Mouse (Mus musculus) lung, postnatal 14 days (tissue): ENCODE results near the gene Lacc1.
A peak's percentile ranks its signal among the peaks of the same experiment; 100 is the strongest.
"Not testable (repeated sequence)": the region's sequence is repeated elsewhere in the genome, so short reads cannot be mapped to it uniquely, and the experiment has no call there.

Experiments used
- DNase-seq: peaks from one replicate; pipeline ENCODE4 v3.0.0; 2021

The Lacc1 gene

DNA sequence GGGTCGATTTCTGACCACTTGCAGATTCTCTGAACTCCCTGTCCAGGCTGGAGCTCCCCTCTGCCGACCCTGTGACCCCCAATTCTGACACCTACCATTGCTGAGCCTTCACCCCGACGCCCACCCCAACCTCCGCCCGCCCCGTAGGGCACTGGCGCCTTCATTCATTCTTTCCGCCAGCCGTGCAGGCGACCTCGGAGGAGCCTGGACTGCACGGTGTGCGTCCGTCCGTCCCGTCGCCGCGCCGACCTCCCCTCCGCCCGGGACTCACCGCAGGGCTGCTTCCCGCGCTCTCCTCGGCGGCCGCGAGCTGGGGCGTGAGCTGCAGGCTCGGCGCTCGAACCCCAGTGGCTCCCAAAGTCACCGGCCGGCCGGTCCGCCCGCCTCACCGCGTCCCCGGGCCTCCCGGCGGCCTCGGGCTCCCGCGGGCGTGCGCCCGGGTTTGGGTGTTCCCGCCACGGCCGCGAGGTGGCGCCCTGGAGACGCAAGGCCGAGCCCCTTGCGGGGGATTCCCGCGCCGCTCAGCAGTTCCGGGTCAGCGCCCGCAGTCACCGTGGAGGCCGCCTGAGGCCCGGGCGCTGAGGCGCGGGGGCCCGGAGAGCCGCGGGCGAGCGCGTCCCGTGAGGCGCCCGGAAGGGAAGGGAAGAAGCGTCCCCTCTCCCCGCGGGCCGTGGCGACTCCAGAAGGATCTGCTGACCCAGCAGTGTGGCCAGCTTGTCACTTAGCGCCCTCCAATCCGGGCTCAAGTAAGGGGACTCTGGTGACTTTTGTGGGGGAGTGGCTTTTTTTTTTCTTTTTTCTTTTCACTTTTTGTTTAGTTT is at the start of gene Lacc1, which contains the start of gene Ccdc122:
Lacc1 (minus strand) TSS at position 679 of the 821 bp plus-strand sequence.
Ccdc122 (plus strand) TSS at position 547 of the 821 bp plus-strand sequence.
- peak; percentile 87 for DNase-seq

DNA sequence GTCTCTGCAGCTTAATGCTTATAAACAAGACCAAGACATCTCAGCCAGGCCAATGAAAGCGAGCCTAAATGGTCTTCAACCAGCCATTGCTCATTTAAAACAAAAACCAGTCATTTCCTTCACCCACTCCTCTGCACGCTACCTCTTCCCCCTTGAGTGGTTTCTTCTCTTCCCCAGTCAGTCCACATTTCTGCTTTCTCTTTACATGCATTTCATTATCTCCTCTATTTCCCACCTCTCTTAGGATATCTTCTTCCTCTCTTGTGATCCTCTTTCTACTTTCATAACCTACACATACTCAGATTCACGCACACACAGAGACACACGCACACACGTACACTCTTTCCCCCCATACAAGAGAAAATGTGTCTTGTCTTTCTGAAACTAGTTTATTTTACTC is 44.5 kb upstream of the Lacc1 start:
- no peak for DNase-seq

DNA sequence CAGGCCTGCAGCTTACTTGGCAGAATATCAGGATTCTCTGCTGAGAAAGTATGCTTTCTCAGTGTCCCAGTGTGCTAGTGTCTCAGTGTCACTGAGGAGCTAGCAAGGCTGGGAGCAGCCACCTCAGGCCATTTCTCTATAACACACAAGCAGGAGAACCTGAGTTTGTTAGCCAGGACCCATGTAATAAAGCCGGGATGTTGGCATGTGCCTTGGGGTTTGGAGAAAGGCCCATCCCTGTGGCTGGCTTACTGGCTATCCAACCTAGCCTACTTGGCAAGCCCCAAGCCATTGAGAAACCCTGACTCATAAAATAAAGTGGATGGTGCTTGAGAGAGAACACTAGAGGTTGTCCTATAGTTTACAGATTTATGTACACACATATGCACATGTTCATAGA is 32.7 kb upstream of the Lacc1 start:
- DNase-seq = no peak

DNA sequence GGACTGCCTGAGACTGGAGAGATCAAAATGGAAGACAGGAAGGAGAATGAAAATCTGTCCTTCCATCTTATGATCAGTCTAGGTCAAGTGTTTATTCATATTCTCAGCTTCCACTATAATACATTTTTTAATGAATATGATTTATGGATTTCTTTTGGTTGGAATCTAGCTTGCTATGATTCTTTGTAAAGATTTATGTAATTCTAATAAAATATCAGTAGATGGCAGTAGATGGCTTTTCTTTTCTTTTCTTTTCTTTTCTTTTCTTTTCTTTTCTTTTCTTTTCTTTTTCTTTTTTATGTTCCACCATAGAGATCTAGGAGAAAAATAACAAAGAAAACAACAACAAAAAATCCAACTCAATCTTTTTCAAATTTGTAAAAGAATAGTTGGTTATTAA is 16.6 kb upstream of the Lacc1 start:
- DNase-seq = no peak

DNA sequence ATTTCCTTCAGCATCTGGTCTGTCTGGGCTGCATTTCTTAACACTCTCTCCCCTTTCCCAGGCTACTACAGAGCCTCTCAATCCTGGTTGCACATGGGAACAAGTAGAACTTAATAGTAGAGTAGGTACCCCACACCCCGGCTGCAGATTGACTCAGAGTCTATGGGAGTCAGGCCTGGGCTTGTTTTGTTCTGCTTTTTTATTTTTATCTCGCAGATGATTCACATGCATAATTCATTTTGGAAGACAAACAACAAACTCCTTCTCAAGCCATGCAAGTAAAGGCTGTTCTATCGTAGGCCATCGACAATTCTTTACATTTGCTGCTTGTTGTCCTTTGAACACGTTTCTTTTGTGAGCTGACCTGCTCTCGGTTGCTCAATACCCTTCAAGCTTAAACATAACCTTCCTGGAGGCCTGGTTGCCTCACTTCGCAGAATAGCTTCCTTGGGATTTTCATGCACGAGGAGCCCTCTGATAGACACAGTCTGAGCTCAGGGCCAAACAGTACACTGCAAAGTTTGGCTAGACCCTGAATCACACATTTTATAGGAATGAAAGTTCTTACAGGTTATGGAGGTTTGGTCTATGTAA is 1.2 kb upstream of the Lacc1 start:
- no peak for DNase-seq

DNA sequence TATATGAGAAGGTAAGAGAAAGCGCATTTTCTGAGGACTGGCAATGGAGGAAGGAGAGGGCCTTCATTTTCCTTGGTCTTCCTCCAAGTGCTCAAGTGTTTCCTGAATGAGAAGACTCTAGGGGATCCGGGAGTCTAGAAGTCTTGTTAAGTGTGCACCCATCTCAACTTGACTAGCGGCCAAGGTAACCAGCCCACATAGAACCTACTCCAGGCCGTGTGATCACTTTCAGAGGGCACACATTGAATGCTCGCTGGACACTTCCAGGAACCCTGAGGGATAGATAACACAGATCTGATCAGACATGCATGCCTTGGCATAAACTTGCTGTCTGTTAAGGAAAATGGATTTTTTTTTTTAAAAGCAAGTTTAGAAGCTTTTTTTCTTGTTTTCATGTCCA is 626 bp upstream of the Lacc1 start:
- DNase-seq = no peak

DNA sequence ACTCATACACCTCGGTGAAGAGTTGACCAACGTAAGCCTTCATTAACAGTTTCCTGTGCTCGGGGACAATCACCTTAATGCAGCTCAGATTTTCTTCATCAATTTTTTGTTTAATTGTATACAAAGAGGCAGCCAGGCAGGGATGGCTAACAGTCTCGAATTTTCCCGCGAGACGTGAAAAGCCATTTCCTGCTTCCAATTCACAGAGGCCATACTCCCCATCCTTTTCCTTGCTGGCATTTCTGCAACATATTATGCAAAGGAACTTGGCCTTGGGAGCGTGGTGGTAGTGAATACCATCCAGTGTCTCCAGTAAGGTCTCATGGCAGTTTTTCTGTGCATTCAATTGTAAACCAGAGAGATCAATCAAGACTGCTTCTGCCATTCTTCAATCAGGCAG is 1.7 kb downstream of the Lacc1 start:
- no peak for DNase-seq

DNA sequence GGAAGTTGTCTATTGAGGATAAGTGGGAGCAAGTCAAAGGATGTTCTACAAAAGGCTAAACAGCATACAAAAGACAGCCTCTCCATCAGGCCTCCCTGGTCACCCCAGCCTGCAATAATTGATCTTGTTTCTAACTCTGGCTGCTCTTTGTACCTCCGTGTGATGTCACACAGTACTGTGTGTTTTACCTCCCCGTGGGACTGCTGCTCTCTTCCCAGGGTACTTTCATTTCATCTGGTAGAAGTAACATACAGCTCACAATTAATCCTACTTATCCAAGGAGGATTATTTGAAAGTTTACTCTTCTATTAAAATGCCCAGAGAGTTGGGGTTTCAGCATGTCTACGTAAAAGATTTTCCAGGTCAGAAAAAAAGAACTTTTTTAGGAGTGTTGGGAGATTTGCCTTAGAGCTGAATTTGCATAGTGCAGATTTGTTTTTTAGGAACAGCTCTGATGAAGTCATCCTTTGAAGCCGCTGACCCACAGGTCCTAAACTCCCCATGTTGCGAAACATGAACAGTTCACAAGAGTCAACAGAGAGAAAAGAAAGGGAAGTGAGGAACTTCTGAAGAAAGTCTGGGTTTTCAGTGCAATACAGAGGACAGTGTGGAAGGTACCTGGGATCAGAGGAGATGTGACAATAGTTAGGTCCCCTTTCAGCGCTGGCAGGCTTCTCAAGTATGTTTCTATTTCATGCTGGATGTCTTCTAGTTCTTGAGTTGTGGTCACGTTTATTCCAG is 2.4 kb downstream of the Lacc1 start:
- DNase-seq = no peak

DNA sequence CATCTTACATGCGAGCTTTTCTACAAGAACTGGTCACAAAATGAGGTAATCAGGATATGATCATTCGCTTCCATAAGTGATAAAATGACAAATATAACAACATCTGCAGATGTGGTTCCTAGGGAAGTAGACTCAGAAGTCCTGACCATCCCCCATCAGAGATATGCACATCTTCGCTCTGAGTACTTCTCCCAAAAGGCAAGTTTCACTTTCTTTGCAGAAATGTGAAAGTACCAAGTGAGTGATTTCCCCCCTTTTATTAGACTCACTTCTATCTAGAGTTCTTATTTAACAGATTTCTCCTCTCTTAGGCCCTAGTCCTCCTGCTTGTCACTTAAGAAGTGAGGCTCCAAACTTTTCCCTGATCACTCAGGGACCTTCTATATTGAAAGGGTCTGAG is 3.3 kb downstream of the Lacc1 start:
- DNase-seq = no peak

DNA sequence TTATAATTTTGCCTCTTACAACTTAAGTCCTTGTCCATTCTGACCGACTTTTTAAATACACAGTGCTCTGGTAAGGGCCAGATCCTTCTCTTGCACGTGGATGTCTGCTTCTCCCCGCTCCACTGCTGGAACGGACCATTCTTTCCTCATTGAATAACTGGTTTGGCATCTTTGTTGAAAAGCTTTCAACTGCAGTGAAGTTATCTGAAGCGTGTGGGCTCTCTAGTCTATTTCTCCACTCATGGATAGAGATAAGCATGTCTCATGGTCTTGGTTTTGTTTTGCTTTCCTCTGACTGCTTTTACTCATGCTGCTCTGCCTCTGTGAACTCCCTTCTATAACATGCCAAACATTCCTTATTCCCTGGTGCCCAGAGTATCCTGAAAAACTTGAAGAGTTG is 4.3 kb downstream of the Lacc1 start:
- no peak for DNase-seq

DNA sequence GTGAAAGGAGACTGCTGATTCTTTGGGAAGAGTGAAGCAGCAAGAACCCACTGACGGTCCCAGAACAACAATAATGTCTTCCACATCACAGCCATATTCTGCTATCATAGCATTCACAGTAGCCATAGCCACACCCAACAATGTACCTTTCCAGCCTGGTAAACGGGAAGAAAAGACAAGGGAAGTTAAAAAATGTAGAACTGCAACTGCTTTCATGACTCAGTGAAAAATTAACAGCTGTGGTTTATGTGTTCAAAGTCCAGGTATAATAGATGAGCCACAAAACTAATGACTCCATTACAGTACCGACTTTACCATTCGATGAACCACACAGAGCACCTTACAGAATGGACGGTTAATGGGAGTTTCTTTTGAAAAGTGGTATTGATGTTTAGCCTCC is 5.9 kb downstream of the Lacc1 start:
- DNase-seq = no peak

DNA sequence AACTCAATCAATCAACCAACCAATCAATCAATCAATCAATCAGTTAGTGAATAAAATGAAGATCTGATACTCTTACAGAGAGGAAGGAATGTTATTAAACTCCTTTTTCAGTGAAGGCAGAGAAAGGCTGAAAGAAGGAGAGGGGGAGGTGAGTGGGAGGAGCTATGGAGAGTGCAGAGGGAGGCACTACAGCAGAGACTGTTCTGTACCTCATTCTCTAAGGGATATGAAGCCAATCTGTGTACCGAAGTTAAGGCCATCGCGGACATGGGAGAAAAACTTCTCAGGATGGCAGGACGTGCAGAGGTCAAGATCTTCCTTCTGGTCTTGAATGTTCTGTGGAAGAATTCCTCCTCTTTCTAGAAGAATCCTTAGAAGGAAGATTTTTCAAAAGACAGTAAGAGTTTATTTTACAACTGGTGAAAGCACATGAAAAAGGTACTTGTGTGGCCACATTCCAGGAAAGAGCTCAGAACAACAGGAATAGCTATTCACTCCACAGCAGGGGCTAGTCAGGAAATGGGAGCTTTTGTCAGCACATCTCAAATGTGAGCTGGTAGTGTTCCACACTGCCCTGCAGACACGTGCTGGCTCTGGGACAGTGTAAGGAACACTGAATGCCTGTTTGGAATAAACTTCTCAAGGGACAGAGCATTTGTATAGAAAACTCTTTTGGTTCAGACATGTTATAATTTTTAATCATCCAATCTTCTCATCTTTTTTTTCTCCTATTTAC is 7.2 kb downstream of the Lacc1 start:
- no peak for DNase-seq

DNA sequence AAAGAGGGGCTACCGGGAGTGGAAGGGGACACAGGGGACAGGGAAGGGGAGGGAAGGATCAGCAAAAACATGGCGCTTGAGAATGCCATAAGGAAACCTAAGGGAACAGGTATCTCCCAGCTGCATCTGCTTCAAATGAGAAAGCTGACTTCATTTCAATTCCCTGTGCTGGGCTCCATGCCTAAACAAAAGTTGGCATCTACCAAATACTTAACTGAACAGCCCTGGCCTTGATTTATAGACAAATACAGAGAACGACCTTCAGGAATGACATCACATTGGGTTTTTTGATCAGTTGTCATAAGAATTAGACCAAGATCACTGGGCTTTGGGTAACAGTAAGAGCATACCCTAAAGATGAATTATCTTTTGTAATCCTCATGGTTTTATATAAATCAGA is 12.2 kb downstream of the Lacc1 start:
- DNase-seq = no peak

DNA sequence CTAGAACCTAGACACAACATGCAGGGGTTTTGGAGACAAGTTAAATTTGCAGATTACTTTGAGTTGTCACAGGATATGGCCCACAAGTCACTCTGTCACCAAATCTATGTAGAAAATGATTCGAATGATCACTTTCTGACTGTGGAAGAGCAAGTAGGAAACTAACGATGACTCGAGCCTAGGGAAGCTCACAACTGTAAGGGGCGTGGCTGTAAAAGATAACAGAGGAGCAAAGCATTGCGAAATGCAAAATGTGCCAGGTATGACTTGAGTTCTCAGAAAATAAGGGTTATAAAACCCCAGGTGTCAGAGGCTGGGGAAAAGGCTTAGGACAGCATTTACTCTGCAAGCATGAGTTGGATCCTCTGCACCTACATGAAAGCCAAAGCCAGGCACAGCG is 19.5 kb downstream of the Lacc1 start:
- no peak for DNase-seq

DNA sequence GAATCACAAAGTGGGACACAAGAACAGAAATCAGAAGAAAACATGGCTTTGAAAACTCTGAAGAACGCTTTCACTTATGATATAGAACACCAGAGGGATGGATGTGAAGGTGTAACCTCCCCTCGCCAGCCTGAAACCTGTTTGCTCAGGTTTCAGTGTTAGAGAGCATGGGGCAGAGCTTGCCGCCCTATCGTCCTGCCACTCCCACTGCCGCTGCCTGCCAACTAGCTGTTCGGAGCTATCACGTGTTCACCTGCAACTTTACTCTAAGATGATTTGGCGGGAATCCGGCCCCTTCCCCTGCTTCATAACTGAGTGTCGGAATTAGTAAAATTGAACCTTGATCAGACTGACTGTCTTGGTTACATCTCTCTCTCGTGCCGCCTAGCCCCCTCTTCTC is 19.9 kb downstream of the Lacc1 start:
- DNase-seq = not testable (repeated sequence)

DNA sequence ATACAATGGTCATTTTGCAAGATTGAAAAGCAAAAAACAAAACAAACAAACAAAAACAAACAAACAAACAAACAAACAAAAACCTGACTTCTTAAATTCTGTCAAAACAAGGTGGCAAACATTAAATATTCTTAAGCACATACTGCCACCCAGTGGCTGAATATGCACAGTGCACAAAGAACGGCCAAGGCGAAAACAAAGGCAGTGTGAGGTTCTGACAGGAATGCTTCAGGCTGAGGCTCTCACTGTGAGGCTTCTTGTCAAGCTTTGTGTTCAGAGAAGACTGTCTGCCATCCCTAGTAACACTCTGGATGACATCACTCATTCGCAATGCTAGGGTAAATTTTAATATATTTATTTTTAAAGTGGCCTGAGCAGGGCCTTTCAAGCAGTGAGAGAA is 24.9 kb downstream of the Lacc1 start:
- DNase-seq = peak; percentile 79

DNA sequence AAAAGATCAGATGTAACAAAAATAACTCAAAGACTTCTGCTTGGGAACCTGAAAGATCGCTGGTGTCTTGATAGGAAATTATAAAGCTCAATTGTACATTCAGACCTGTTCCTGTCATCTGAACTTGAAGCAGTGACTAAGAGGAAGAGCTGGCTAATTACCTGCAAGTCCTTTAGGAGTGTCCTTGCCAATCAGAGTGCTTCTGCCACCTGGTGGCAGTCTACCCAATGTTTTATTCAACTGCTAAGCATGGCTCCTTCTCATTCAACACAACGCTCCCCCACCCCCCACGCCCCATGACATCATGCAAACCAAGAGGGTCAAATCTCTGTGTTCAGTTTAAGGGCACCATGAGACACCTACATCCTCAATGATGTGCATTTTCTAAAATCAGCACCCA is 28.5 kb downstream of the Lacc1 start:
- peak; percentile 83 for DNase-seq

DNA sequence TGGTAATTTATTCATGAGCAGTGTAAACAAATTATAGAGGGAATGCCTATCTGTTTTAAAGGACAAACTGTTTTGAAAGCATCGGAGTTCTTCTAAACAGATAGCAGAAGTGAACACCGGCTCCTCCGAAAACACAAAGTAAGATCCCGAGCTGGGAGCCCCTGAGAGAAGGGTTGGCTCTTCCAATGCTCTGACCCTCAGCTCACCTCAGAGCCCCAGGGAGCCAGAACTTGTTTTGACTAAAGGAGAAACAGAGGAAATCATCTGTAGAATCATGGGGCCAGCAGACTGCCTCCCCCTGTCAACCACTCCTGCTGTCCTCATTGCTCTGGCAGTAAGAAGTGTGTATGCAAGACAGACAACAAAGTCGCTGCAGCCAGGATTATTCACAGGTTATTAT is 31.1 kb downstream of the Lacc1 start:
- DNase-seq = no peak

DNA sequence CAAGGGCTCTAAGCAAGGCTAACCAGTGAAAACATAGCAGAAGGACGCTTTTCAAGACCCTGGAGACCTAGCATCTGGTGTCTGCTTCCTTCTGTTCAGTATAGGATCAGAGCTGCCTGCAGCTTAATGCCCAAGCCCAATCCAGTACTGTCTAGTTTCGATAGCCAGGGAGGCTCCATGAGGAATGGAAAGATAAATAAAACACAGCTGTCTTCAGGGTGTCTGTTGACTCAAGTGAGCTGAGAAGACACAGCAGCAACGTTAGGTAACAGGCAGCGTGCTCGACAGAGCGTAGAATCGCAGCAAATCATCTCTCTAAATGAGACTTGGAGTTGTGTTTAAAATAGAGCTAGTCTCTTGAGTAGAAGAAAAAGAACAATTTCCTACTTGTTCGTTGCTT is 32.0 kb downstream of the Lacc1 start:
- DNase-seq = no peak

DNA sequence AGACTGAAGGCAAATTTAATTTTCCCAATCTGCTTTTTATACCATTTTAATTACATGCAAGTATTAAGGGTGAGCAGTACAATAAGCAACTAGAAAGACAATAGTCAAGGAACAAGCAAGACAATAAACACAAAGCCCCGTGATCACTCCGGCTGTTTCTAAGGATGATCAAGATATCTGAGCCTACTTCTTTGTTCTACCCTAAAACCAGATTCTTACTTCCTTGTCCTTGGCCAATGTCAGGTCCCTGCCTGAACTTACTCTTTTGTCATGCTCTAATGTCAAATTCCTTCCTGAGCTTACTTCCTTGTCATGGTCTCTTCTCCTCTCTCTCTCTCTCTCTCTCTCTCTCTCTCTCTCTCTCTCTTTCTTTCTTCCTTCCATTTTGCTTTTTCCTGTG is 46.4 kb downstream of the Lacc1 start:
- DNase-seq = not testable (repeated sequence)

DNA sequence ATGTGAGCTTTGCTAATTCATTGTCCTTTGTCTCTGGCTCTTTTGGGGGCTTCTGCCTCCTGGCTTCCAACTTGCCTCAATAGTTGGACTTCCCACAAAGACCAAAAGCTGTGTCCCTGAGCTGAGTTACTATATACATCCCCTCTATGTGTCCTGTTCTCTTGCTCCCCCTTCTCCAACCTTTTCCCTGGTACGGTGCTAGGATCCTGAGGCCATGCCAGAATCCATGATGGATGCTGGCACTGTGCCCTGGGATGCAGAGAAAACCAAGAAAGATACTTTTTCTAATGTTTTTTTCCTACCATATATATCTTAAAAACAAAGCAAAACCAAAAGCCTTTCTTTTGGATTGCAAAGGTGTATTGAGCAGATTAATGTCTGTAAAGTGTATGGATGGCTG is 54.9 kb downstream of the Lacc1 start:
- DNase-seq = no peak

DNA sequence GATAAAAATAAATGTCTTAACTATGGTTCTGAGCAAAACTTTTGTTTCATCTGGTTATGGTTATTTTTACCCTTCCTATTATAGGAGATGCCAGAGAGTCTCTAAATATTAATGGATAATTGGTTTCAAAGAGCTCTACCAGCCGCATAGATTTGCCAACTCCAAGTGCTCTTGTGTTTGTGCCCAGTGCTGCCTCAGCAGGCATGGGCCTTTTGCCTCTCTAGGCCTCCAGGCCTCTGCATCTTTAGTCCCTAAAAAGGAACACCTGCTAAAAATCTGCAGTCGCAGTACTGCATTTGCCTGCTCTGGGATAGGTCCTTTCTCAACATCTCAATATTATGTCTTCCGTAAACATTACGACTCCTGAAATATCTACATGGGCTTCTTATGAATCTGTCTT is 55.5 kb downstream of the Lacc1 start:
- no peak for DNase-seq

DNA sequence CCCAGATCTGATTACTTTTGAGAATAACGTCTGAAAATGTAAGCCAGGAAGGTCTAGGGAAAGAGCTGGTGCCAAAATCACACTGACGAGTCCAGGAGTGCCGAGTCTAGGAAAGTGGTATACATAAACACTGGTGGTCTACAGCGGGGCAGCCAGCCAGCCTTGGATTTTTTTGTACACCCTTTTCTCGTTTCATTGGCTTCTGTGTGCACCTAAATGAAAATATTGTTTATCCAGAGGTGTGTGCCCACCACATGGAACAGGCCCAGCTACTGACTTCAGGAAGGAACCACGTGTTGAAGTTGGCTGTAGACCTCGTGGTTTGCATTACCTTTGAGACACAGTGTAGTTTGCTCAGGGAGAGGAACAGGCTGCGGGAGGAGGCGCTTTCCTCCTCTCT is 57.1 kb downstream of the Lacc1 start:
- no peak for DNase-seq
